Mouse (Mus musculus) testis, adult 2 months (tissue): ENCODE data around the gene Gse1.

ENCODE experiments used
- CTCF ChIP-seq: fragments of 200-500 bp; IDR thresholded peaks from 2 replicates; pipeline ENCODE4 v1.5.1; 2012; ENCODE audit warnings: low read depth, mild to moderate bottlenecking, inconsistent platforms, low read length, moderate library complexity; ENCODE audit not compliant: control insufficient read depth, insufficient read depth, insufficient replicate concordance
- POLR2A ChIP-seq: fragments of 200-500 bp; IDR thresholded peaks from 2 replicates; pipeline ENCODE4 v1.6.1; 2012; ENCODE audit warnings: low read depth, mild to moderate bottlenecking, inconsistent platforms, low read length, moderate library complexity; ENCODE audit not compliant: control insufficient read depth

- TF ChIP-seq CTCF = no peak
- TF ChIP-seq POLR2A = no peak
These were observed 307.4 kb downstream of the Gse1 start for GRCm38 (mm10) chr8:120535452-120536305.
